Mouse (Mus musculus) limb, embryonic 14.5 days (tissue): ENCODE measurements around the gene Gm37240. TPM values are rescaled to one million over a fixed set of nuclear protein-coding genes. Genes with fewer than 3 reads are reported as not detected.

Experiments used
- ATAC-seq: fragments of 200-750 bp; cut with Nextera tagmentation; 2 replicates; pipeline ENCODE4 v1.8.0; 2017; ENCODE audit warnings: low read depth, moderate number of reproducible peaks, moderate TSS enrichment; ENCODE audit not compliant: low FRiP score
- DNase-seq: peaks from one replicate; pipeline ENCODE4 v3.0.0-alpha.2; 2015; ENCODE audit warnings: low spot score
- H3K27ac ChIP-seq: fragments of 300-500 bp; sonication (generic); replicated peaks from 2 replicates; pipeline ENCODE4 v1.5.1; 2014; ENCODE audit warnings: low read depth, mild to moderate bottlenecking, low read length, moderate library complexity, mixed read lengths
- H3K27me3 ChIP-seq: fragments of 300-500 bp; sonication (generic); 2 replicates; pipeline ENCODE4 v1.6.1; 2014; ENCODE audit warnings: low read length, mixed read lengths; ENCODE audit not compliant: control insufficient read depth, insufficient read depth
- H3K36me3 ChIP-seq: fragments of 300-500 bp; sonication (generic); 2 replicates; pipeline ENCODE4 v1.6.1; 2014; ENCODE audit warnings: mild to moderate bottlenecking, low read length, moderate library complexity, mixed read lengths; ENCODE audit not compliant: control insufficient read depth, insufficient read depth
- H3K4me1 ChIP-seq: fragments of 300-500 bp; sonication (generic); 2 replicates; pipeline ENCODE4 v1.6.1; 2014; ENCODE audit warnings: antibody characterized with exemption, low read length, mixed read lengths; ENCODE audit not compliant: control insufficient read depth, insufficient read depth
- H3K4me2 ChIP-seq: fragments of 300-500 bp; sonication (generic); replicated peaks from 2 replicates; pipeline ENCODE4 v1.6.1; 2014; ENCODE audit warnings: low read depth, mild to moderate bottlenecking, low read length, moderate library complexity; ENCODE audit not compliant: severe bottlenecking
- H3K4me3 ChIP-seq: fragments of 300-500 bp; sonication (generic); replicated peaks from 2 replicates; pipeline ENCODE4 v1.5.1; 2014; ENCODE audit warnings: low read length
- H3K9ac ChIP-seq: fragments of 300-500 bp; sonication (generic); 2 replicates; pipeline ENCODE4 v1.6.1; 2014; ENCODE audit warnings: mild to moderate bottlenecking, low read depth, low read length, moderate library complexity; ENCODE audit not compliant: severe bottlenecking
- H3K9me3 ChIP-seq: fragments of 300-500 bp; sonication (generic); 2 replicates; pipeline ENCODE4 v1.6.1; 2016; ENCODE audit warnings: low read length; ENCODE audit not compliant: control insufficient read depth
- POLR2A ChIP-seq: fragments of 200-500 bp; IDR thresholded peaks from 2 replicates; pipeline ENCODE4 v1.8.0; 2012; ENCODE audit warnings: inconsistent platforms, mild to moderate bottlenecking, moderate library complexity, borderline replicate concordance; ENCODE audit not compliant: insufficient read depth, insufficient read length; ENCODE audit errors: extremely low read depth
- WGBS: fragments of 180-500 bp; shearing (Covaris S2); extraction: QIAGEN DNeasy Blood & Tissue Kit; methylation state at CpG from one replicate; pipeline ENCODE4 v1.1.7; 2014; 5-methylcytosine and 5-hydroxymethylcytosine counted together
- polyA plus RNA-seq, 2 experiments: library from polyadenylated mRNA; depleted of rRNA in 1 of 2; stranded (reverse) in 1 of 2; unstranded in 1 of 2; fragments of >200 nt; fragmentation: Nextera tagmentation in 1 of 2; extraction: Ambion mirVana in 1 of 2; gene quantifications; 2 replicates each; pipeline versions ENCODE4 v1.2.1 to v1.2.3; 2012 to 2014

The Gm37240 gene
- polyA plus RNA-seq, 2 experiments, result 2.0 to 13.4 TPM

- Histone ChIP-seq H3K9ac (no peak overlapping the region), H3K27me3 (no peaks in the 10 kb centered on the region), H3K4me2 (no peak overlapping the region), H3K36me3 (no peaks in the 10 kb centered on the region), H3K4me1 (no peaks in the 10 kb centered on the region), H3K4me3 (no peak overlapping the region), H3K9me3 (no peaks in the 10 kb centered on the region), H3K27ac (no peak overlapping the region)
- ATAC-seq (no peak), DNase-seq (no peak)
- TF ChIP-seq POLR2A, result no peak
- 42% methylated on average over 3 of the region's 3 CpGs for WGBS
These were observed 194.3 kb downstream of the Gm37240 start for GRCm38 (mm10) chr3:85693013-85693412.

- no peaks in the 10 kb centered on the region for H3K9me3 ChIP-seq
- 52% methylated on average over 4 of the region's 4 CpGs for WGBS
- H3K4me2 ChIP-seq, result no peak overlapping the region
- H3K9ac ChIP-seq, result no peak overlapping the region
- no peak for TF ChIP-seq POLR2A
- ATAC-seq (no peak), DNase-seq (no peak)
- H3K27me3 ChIP-seq, result no peaks in the 10 kb centered on the region
- no peaks in the 10 kb centered on the region for H3K4me1 ChIP-seq
- H3K4me3 ChIP-seq, result no peak overlapping the region
- no peaks in the 10 kb centered on the region for H3K36me3 ChIP-seq
- no peak overlapping the region for H3K27ac ChIP-seq
These were observed 196.2 kb downstream of the Gm37240 start for GRCm38 (mm10) chr3:85691134-85691533.

- no peak overlapping the region for H3K27ac ChIP-seq
- H3K4me2 ChIP-seq, result no peak overlapping the region
- no peak for TF ChIP-seq POLR2A
- no peak overlapping the region for H3K4me3 ChIP-seq
- no peaks in the 10 kb centered on the region for H3K27me3 ChIP-seq
- DNase-seq, result no peak
- no peaks in the 10 kb centered on the region for H3K9me3 ChIP-seq
- H3K36me3 ChIP-seq, result no peaks in the 10 kb centered on the region
- H3K4me1 ChIP-seq, result no peaks in the 10 kb centered on the region
- WGBS, result 94% methylated on average over 14 of the region's 14 CpGs
- ATAC-seq, result no peak
- no peak overlapping the region for H3K9ac ChIP-seq
These were observed 199.0 kb downstream of the Gm37240 start for GRCm38 (mm10) chr3:85688341-85688740.

GRCm38 (mm10) chr3:85685271-85685670 is 202.0 kb downstream of the Gm37240 start:
- Histone ChIP-seq H3K27me3 (no peaks in the 10 kb centered on the region), H3K4me1 (no peaks in the 10 kb centered on the region), H3K4me2 (no peak overlapping the region), H3K9me3 (no peaks in the 10 kb centered on the region), H3K9ac (no peak overlapping the region), H3K27ac (no peak overlapping the region), H3K4me3 (no peak overlapping the region), H3K36me3 (no peaks in the 10 kb centered on the region)
- ATAC-seq (no peak), DNase-seq (no peak)
- 85% methylated on average over 8 of the region's 8 CpGs for WGBS
- no peak for TF ChIP-seq POLR2A

GRCm38 (mm10) chr3:85683618-85684017 is 203.7 kb downstream of the Gm37240 start:
- DNase-seq, result no peak
- H3K36me3 ChIP-seq, result no peaks in the 10 kb centered on the region
- ATAC-seq, result no peak
- no peaks in the 10 kb centered on the region for H3K27me3 ChIP-seq
- H3K27ac ChIP-seq, result no peak overlapping the region
- no peak overlapping the region for H3K9ac ChIP-seq
- 86% methylated on average over 5 of the region's 5 CpGs for WGBS
- no peak overlapping the region for H3K4me3 ChIP-seq
- no peak overlapping the region for H3K4me2 ChIP-seq
- H3K9me3 ChIP-seq, result no peaks in the 10 kb centered on the region
- H3K4me1 ChIP-seq, result no peaks in the 10 kb centered on the region
- no peak for TF ChIP-seq POLR2A

GRCm38 (mm10) chr3:85681136-85681535 is 206.2 kb downstream of the Gm37240 start:
- Histone ChIP-seq H3K27ac (no peak overlapping the region), H3K9ac (no peak overlapping the region), H3K4me1 (no peaks in the 10 kb centered on the region), H3K36me3 (no peaks in the 10 kb centered on the region), H3K4me2 (no peak overlapping the region), H3K9me3 (no peaks in the 10 kb centered on the region), H3K27me3 (no peaks in the 10 kb centered on the region), H3K4me3 (no peak overlapping the region)
- ATAC-seq, result no peak
- no peak for TF ChIP-seq POLR2A
- DNase-seq, result no peak
- WGBS, result 80% methylated on average over 7 of the region's 7 CpGs
